Mouse (Mus musculus) cortical plate, adult 2 months (tissue): ENCODE results near the gene Pfdn6.

Source experiments
- CTCF ChIP-seq: fragments of 200-500 bp; IDR thresholded peaks from 2 replicates; pipeline ENCODE4 v1.5.1; 2011; ENCODE audit warnings: mild to moderate bottlenecking, control low read depth, low read length; ENCODE audit not compliant: insufficient read depth; ENCODE audit errors: extremely low read depth
- POLR2A ChIP-seq: fragments of 200-500 bp; IDR thresholded peaks from 2 replicates; pipeline ENCODE4 v1.6.1; 2011; ENCODE audit warnings: mild to moderate bottlenecking, low read length, control low read depth; ENCODE audit not compliant: insufficient read depth; ENCODE audit errors: extremely low read depth

- TF ChIP-seq CTCF = no peak
- no peak for TF ChIP-seq POLR2A
Measured at GRCm38 (mm10) chr17:33913264-33913663, 26.9 kb downstream of the Pfdn6 start.
